Mouse (Mus musculus) gastrocnemius, postnatal 36 days (tissue): ENCODE measurements around the gene Pask. TPM values are rescaled to one million over a fixed set of nuclear protein-coding genes. Genes with fewer than 3 reads are reported as not detected.
"Not testable (repeated sequence)": the region's sequence is repeated elsewhere in the genome, so short reads cannot be mapped to it uniquely, and the experiment has no call there.

Source experiments
- DNase-seq, 2 experiments: peaks; one replicate each; pipeline ENCODE4 v3.0.0; 2022
- intact Hi-C: fragments of 180-260 bp; cut with DNase I; formaldehyde crosslinking; loops from one replicate; pipeline ENCODE4 v1.15.1; 2025
- long read RNA-seq, 2 experiments: library from polyadenylated mRNA; stranded (forward); transcript quantifications; one replicate each; pipeline ENCODE4 v2.0.0; 2021
- total RNA-seq, 2 experiments: library from RNA; stranded (reverse); gene quantifications; 2 replicates each; pipeline ENCODE4 v1.2.3; 2021

The Pask gene
- total RNA-seq: under 1 TPM; 0.20 TPM
- long read RNA-seq, experiment 1: 0 reads
- long read RNA-seq, experiment 2: 0 reads

GRCm38 (mm10) chr1:93342648-93343503, at the start of gene Pask, which contains the start of gene Ppp1r7:
TSS of gene Pask (minus strand) at chr1:93343482.
TSS of gene Ppp1r7 (plus strand) at chr1:93342854.
- DNase-seq: peak; percentile 87 to 92
- intact Hi-C loops: loop anchor here (5.0 kb wide), 2 partner anchors 166 to 169 kb away; partner anchors contain the start of gene Farp2

GRCm38 (mm10) chr1:93388906-93389305, 45.6 kb upstream of the Pask start:
- no peak for DNase-seq
- intact Hi-C loops: no loop called here

- no peak for DNase-seq
- intact Hi-C loops: no loop called here
Measured at GRCm38 (mm10) chr1:93387198-93387597, 43.9 kb upstream of the Pask start.

GRCm38 (mm10) chr1:93379117-93379516, 35.8 kb upstream of the Pask start:
- intact Hi-C loops: no loop called here
- no peak for DNase-seq

- intact Hi-C loops: no loop called here
- no peak for DNase-seq
Measured at GRCm38 (mm10) chr1:93377307-93377706, 34.0 kb upstream of the Pask start.

- intact Hi-C loops: no loop called here
- no peak for DNase-seq
Measured at GRCm38 (mm10) chr1:93373665-93374064, 30.4 kb upstream of the Pask start, which contains the start of gene Ano7. TSS of gene Ano7 (plus strand) at chr1:93373930.

- intact Hi-C loops: no loop called here
- no peak for DNase-seq
Measured at GRCm38 (mm10) chr1:93365641-93366040, 22.4 kb upstream of the Pask start.

GRCm38 (mm10) chr1:93362661-93363060, 19.4 kb upstream of the Pask start:
- intact Hi-C loops: no loop called here
- DNase-seq: no peak

GRCm38 (mm10) chr1:93352724-93353123, 9.4 kb upstream of the Pask start:
- intact Hi-C loops: no loop called here

GRCm38 (mm10) chr1:93349701-93350100, 6.4 kb upstream of the Pask start:
- no peak for DNase-seq
- intact Hi-C loops: no loop called here

More at GRCm38 (mm10) chr1:93352724-93353123, 9.4 kb upstream of the Pask start:
- no peak for DNase-seq

GRCm38 (mm10) chr1:93347176-93347575, 3.9 kb upstream of the Pask start:
- intact Hi-C loops: no loop called here

GRCm38 (mm10) chr1:93343504-93344047, 294 bp upstream of the Pask start:
- peak; percentile 86 to 92 for DNase-seq
- intact Hi-C loops: loop anchor here (2.0 to 5.0 kb wide), 3 partner anchors 39 to 169 kb away; partner anchors contain the start of genes Farp2 and Mterf4

More at GRCm38 (mm10) chr1:93347176-93347575, 3.9 kb upstream of the Pask start:
- no peak for DNase-seq

- intact Hi-C loops: no loop called here
- DNase-seq: no peak
Measured at GRCm38 (mm10) chr1:93334621-93335020, 8.7 kb downstream of the Pask start.

- no peak for DNase-seq
- intact Hi-C loops: no loop called here
Measured at GRCm38 (mm10) chr1:93326446-93326845, 16.8 kb downstream of the Pask start.

- no peak for DNase-seq
- intact Hi-C loops: no loop called here
Measured at GRCm38 (mm10) chr1:93323973-93324372, 19.3 kb downstream of the Pask start.

GRCm38 (mm10) chr1:93305581-93306337, 37.5 kb downstream of the Pask start, which contains the start of gene Mterf4:
TSS of gene Mterf4 (minus strand) at chr1:93305915.
- intact Hi-C loops: loop anchor here (2.0 to 10.0 kb wide), 3 partner anchors 39 to 371 kb away; partner anchors contain the start of gene Capn10
- peak; percentile 71 to 73 for DNase-seq

GRCm38 (mm10) chr1:93300578-93300977, 42.7 kb downstream of the Pask start:
- intact Hi-C loops: loop anchor here (10.0 kb wide), 2 partner anchors 126 to 366 kb away; partner anchors contain the start of gene Capn10
- DNase-seq: no peak

- intact Hi-C loops: loop anchor here (10.0 kb wide), 2 partner anchors 125 to 365 kb away; partner anchors contain the start of gene Capn10
- DNase-seq: no peak
Measured at GRCm38 (mm10) chr1:93299791-93300190, 43.5 kb downstream of the Pask start.

GRCm38 (mm10) chr1:93294491-93294890, 48.8 kb downstream of the Pask start:
- intact Hi-C loops, DNase-seq: not testable (repeated sequence)

GRCm38 (mm10) chr1:93292006-93292405, 51.3 kb downstream of the Pask start:
- no peak for DNase-seq
- intact Hi-C loops: no loop called here
